Mouse (Mus musculus): ENCODE data around the gene Eps8l3. TPM values are rescaled to one million over a fixed set of nuclear protein-coding genes. Genes with fewer than 3 reads are reported as not detected.
"Not testable (repeated sequence)": the region's sequence is repeated elsewhere in the genome, so short reads cannot be mapped to it uniquely, and the experiment has no call there.

Gene Eps8l3
- polyA plus RNA-seq, 1 experiment from 2014 or later, result not detected

DNA sequence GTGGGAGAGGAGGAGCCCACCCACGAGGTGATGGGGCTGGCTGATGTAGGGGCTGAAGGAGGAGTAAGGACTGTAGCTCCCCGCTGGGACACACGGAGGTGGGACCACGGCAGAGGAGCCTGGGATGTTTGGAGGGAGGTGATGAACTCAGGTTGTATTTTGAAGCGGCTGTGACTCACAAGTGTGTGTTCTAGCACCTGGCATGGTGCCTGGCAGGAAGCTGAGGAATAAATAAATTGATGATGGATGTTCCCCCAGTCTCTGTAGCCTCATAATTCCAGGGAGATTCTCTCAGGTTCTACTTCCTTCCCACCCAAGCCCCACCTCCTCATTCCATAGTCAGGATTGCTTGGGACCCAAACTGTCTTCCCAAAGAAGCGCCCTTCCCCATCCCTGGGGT lies 1.8 kb upstream of the Eps8l3 start:
- Histone ChIP-seq H3K27ac (ENCODE audit: low read length) (no peak overlapping the region), H3K4me1 (replicated peaks; ENCODE audit: control insufficient read depth, insufficient read depth, low read length) (no peaks in the 10 kb centered on the region), H3K9me3 (ENCODE audit: control insufficient read depth, low read length) (no peaks in the 10 kb centered on the region), H3K27me3 (ENCODE audit: control insufficient read depth, insufficient read depth, low read depth, low read length) (no peaks in the 10 kb centered on the region), H3K36me3 (ENCODE audit: control insufficient read depth, insufficient read depth, low read length) (no peaks in the 10 kb centered on the region), H3K4me2 (ENCODE audit: low read depth, low read length) (no peak overlapping the region), H3K9ac (ENCODE audit: low read length) (no peak overlapping the region), H3K4me3 (ENCODE audit: low read length) (no peak overlapping the region)
- 0 out of 2 replicates have a peak, but pooled peaks have one; percentile 7 for ATAC-seq (ENCODE audit: low read depth)
- WGBS, result 45% methylated on average over 6 of the region's 6 CpGs

DNA sequence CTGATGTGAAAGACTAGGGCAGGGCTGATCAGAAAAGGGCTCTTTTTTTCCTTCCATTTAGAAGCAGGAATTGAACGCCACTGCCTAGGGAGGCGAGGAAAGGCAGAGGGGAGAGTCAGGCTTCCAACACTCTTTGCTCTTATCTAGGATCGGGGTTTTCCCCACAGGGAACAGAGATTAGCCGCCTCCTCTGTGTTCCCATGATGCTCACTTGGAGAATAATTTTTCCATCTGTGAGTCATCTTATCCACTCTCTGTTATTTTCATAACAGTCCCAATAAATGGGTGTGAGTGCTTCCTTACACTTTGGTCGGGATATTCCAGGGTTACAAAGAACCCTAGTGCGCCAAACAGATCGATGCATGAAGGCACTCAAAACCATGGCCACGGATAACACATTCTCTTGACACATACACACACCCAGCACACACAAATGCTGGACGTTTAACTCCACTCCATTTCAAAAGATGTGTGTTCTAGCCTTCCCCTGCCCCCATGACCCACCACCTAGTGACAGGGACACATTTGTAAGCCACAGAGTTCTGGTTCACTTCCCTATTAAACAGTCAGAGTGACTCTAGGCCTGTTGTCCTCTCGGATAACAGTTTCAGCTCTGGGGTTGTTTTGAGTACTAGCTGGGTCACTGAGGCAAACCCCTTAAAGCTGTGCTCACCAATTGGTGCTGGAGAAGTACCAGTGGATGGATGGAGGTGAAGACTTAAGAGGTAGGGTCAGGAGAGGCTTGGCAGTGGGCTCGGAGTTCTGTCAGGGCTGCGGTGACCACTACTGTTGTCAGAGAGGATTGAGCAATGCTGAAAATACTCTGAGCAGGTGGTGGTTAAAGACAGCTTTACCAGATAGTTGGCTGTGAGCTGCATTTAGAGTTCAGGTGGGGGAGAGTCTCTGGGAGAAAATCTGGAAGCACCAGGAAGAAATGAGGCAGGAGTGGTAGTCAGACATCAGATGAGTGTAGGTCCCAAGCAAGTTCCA lies 1.0 kb downstream of the Eps8l3 start:
- H3K4me3 ChIP-seq (ENCODE audit: low read length), result no peak overlapping the region
- WGBS, result 66% methylated on average over 12 of the region's 12 CpGs
- H3K27ac ChIP-seq (ENCODE audit: low read length), result no peak overlapping the region
- H3K4me2 ChIP-seq (ENCODE audit: low read depth, low read length), result no peak overlapping the region
- H3K9me3 ChIP-seq (ENCODE audit: control insufficient read depth, low read length), result no peaks in the 10 kb centered on the region
- ATAC-seq (ENCODE audit: low read depth), result no peak
- H3K36me3 ChIP-seq (ENCODE audit: control insufficient read depth, insufficient read depth, low read length), result no peaks in the 10 kb centered on the region
- no peak overlapping the region for H3K9ac ChIP-seq (ENCODE audit: low read length)
- no peaks in the 10 kb centered on the region for H3K27me3 ChIP-seq (ENCODE audit: control insufficient read depth, insufficient read depth, low read depth, low read length)
- no peaks in the 10 kb centered on the region for H3K4me1 ChIP-seq (replicated peaks; ENCODE audit: control insufficient read depth, insufficient read depth, low read length)

DNA sequence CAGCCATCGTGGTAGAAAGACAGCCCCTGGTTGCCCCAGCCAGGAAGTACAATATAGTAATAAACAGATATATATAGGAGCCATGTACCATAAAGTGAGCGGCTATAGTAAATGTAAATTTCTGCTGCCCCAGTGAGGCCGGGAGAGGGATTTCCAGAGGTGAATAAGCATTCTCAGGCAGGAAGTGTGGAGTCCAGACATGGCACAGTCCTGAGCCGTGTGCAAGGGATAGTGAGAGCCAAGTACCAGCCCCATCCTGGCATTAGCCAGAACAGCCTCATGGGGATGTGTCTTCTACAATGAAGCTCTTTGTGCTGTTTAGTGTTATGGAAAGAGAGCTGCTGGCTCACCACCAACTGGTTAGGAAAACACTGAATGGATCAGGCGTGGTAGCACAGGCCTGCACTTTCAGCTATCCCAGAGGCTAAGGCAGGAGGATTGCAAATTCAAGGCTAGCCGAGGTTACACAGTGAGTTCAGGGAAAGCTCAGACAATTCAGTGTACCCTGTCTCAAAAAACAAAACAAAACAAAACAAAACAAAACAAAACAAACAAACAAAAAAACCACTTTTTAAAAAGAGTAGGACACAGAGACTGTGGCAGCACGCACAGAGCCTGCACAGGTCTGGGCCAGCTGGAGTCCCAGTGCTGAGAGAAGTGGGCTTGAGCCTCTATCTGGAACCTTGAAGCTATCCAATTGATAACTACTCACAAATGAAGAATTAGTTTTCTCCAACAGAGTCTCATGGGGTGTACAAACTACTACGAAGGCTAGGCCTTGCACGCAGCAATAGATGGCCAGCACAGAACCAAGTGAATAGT lies 10.9 kb downstream of the Eps8l3 start:
- ATAC-seq (ENCODE audit: low read depth), result no peak
- H3K27ac ChIP-seq (ENCODE audit: low read length), result no peak overlapping the region
- H3K36me3 ChIP-seq (ENCODE audit: control insufficient read depth, insufficient read depth, low read length), result no peaks in the 10 kb centered on the region
- H3K27me3 ChIP-seq (ENCODE audit: control insufficient read depth, insufficient read depth, low read depth, low read length), result no peaks in the 10 kb centered on the region
- no peaks in the 10 kb centered on the region for H3K9me3 ChIP-seq (ENCODE audit: control insufficient read depth, low read length)
- H3K4me1 ChIP-seq (replicated peaks; ENCODE audit: control insufficient read depth, insufficient read depth, low read length), result no peaks in the 10 kb centered on the region
- no peak overlapping the region for H3K4me2 ChIP-seq (ENCODE audit: low read depth, low read length)
- H3K4me3 ChIP-seq (ENCODE audit: low read length), result no peak overlapping the region
- WGBS, result 74% methylated on average over 9 of the region's 9 CpGs
- H3K9ac ChIP-seq (ENCODE audit: low read length), result no peak overlapping the region

DNA sequence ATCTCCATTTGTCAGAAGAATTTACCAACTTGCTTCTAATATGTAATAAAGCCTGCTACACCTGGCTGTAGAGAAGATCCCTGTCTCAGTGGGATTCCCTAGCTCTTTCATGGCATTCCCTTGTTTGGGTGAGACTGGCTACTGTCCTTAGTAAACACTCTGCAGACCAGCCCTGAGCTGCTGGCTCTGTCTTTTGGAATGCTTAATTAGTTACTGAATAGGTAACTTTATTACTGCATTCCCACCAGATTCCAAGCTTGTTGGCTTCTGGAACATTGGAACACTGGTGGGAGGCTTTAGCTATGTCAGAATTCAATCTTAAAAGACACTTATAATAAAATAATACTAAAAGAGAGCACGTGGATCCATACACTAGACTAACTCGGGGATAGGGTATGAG lies 12.2 kb downstream of the Eps8l3 start:
- H3K27ac ChIP-seq (ENCODE audit: low read length); ATAC-seq (ENCODE audit: low read depth); H3K4me2 ChIP-seq (ENCODE audit: low read depth, low read length); H3K4me1 ChIP-seq (replicated peaks; ENCODE audit: control insufficient read depth, insufficient read depth, low read length); H3K4me3 ChIP-seq (ENCODE audit: low read length); H3K27me3 ChIP-seq (ENCODE audit: control insufficient read depth, insufficient read depth, low read depth, low read length); H3K9ac ChIP-seq (ENCODE audit: low read length); H3K36me3 ChIP-seq (ENCODE audit: control insufficient read depth, insufficient read depth, low read length); H3K9me3 ChIP-seq (ENCODE audit: control insufficient read depth, low read length): not testable (repeated sequence)
- 77% methylated on average over 2 of the region's 2 CpGs for WGBS

DNA sequence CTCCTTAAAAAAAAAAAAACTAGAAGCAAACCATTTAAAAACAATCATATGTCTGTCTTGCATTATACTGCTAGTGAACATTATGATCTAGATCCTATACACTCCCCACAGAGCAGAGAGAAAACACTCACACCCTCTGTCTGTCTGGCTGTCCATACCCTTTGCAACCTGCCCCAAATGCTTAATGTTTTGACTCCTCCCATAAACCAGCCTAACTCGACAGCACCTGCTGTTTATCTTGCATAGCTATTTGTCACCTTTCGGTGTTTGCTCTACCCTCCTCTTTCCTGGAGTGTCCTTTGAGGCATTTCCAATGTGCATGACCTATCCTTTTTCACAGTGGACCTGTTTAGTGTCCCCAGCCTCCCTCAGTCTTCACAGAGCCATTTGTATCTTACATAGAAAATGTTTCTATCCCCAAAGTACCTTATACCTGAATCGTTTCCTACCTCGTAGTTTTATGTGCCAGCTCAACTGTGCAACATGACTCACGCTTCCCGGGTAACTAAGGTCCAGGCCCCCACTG lies 18.2 kb downstream of the Eps8l3 start:
- H3K4me1 ChIP-seq (replicated peaks; ENCODE audit: control insufficient read depth, insufficient read depth, low read length), result peaks cover 5% of the 10 kb centered on the region
- no peaks in the 10 kb centered on the region for H3K36me3 ChIP-seq (ENCODE audit: control insufficient read depth, insufficient read depth, low read length)
- peak overlapping the region; percentile 89 for H3K9ac ChIP-seq (ENCODE audit: low read length)
- H3K4me3 ChIP-seq (ENCODE audit: low read length), result peak overlapping the region; percentile 74
- H3K27me3 ChIP-seq (ENCODE audit: control insufficient read depth, insufficient read depth, low read depth, low read length), result no peaks in the 10 kb centered on the region
- no peaks in the 10 kb centered on the region for H3K9me3 ChIP-seq (ENCODE audit: control insufficient read depth, low read length)
- no peak overlapping the region for H3K27ac ChIP-seq (ENCODE audit: low read length)
- ATAC-seq (ENCODE audit: low read depth), result peak; percentile 11; the same call in 1 of the 2 replicates
- 3% methylated on average over 6 of the region's 6 CpGs for WGBS
- H3K4me2 ChIP-seq (ENCODE audit: low read depth, low read length), result peak overlapping the region; percentile 90

DNA sequence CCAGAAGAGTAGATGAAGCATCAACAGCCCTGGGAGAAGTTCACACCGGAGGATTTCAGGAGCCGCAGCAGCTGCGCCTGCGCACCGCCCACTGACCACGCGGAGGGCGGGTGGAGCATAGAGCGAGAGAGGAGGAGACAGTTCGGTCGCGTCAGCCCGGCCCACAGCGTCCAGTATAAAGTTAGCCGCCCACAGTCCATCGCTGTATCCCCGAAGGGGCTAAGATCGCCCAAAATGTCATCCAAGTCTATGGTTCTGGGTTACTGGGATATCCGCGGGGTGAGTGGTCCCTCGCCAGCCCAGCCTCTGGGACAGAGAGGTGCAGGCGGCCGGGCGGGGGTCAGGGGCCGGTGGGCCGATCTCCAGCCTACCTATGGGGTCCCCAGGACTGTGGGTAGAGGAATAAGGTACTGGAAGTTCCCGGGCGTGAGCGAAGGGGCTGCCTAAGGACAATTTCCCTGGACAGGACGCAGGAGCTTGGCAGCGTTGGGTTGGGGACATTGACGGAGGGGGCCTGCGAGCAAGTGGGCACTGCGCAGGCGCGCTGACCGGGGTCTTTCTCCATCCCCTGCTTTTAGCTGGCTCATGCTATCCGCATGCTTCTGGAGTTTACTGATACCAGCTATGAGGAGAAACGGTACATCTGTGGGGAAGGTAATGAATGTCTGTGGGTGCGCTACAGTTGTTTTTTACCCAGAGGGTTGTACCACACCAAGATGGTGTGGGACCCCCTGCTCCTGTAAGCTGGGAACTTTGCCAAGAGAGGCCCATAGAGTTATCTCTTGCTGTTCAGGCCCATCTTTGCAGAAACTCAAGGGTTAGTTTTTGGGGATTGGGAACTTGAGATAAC lies 18.9 kb downstream of the Eps8l3 start, which contains the start of gene Gstm5:
Gstm5 (plus strand) TSS at position 102 of the 850 bp plus-strand sequence.
- Histone ChIP-seq H3K4me2 (ENCODE audit: low read depth, low read length) (peak within 1 kb of the TSS; percentile 90), H3K27me3 (ENCODE audit: control insufficient read depth, insufficient read depth, low read depth, low read length) (no peaks in the 10 kb centered on the region), H3K4me3 (ENCODE audit: low read length) (peak within 1 kb of the TSS; percentile 74), H3K4me1 (replicated peaks; ENCODE audit: control insufficient read depth, insufficient read depth, low read length) (peaks cover 5% of the 10 kb centered on the region), H3K36me3 (ENCODE audit: control insufficient read depth, insufficient read depth, low read length) (no peaks in the 10 kb centered on the region), H3K27ac (ENCODE audit: low read length) (peak within 1 kb of the TSS; percentile 72), H3K9ac (ENCODE audit: low read length) (peak within 1 kb of the TSS; percentile 89), H3K9me3 (ENCODE audit: control insufficient read depth, low read length) (no peaks in the 10 kb centered on the region)
- WGBS, result 4% methylated on average over 40 of the region's 40 CpGs
- peak; percentile 99 for ATAC-seq (ENCODE audit: low read depth)

DNA sequence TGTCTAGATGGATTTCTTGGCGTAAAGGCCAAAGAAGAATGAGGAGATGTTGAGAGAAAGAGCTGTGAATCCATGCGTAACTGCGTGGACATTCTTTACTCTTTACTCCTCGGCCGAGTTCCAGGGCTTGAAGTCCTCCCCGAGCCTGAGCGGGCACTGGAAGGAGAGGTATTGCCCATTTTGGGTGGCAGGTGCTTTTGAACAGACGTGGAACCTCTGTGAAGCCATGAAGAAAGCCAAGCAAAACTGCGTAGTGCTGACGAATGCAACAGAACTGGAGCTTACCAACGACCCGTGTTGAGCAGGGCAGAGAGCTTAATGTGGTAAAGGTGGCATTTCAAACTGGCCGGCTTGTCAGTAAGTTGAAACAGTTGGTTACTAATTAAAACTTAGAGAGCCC lies 21.7 kb downstream of the Eps8l3 start:
- Histone ChIP-seq H3K9me3 (ENCODE audit: control insufficient read depth, low read length) (no peaks in the 10 kb centered on the region), H3K4me3 (ENCODE audit: low read length) (no peak overlapping the region), H3K4me2 (ENCODE audit: low read depth, low read length) (no peak overlapping the region), H3K27ac (ENCODE audit: low read length) (no peak overlapping the region), H3K36me3 (ENCODE audit: control insufficient read depth, insufficient read depth, low read length) (no peaks in the 10 kb centered on the region), H3K9ac (ENCODE audit: low read length) (no peak overlapping the region), H3K4me1 (replicated peaks; ENCODE audit: control insufficient read depth, insufficient read depth, low read length) (peaks cover 5% of the 10 kb centered on the region), H3K27me3 (ENCODE audit: control insufficient read depth, insufficient read depth, low read depth, low read length) (no peaks in the 10 kb centered on the region)
- ATAC-seq (ENCODE audit: low read depth), result no peak
- WGBS, result 93% methylated on average over 13 of the region's 13 CpGs

DNA sequence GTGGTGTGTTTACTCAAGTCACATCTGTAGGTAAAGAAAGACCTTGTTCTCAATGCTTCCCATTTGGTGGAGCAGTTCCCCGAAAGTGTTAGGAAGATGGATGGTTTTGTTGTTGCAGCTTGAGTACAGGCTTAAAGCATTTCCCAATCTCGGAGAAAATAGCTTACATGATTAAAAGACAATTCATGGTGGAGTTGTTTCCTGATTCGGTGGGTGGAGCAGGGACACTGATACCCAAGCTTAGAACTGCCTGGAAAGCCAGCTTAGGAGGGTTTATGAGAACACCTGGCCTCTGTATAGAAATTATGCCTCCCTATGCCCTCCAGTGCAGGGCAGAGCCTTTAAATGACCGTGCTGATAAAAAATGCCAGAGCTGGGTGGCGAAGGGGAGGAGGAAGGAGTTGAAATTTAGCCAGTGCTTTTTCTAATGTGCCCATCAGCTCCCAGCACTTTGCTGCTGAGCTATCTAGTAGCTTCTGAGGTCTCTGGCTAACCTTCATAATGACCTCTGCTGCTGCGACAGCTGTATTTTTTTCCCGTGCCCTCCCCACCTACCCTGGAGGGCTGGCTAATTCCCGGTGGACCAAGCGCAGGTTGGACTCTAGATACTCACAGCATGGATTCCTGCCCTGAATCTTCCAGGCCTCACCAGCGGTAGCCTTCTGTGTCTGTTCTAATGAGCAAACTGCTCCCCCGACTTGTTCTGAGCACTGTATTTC lies 24.1 kb downstream of the Eps8l3 start:
- H3K9ac ChIP-seq (ENCODE audit: low read length), result no peak overlapping the region
- 60% methylated on average over 11 of the region's 11 CpGs for WGBS
- H3K27ac ChIP-seq (ENCODE audit: low read length), result no peak overlapping the region
- no peak overlapping the region for H3K4me3 ChIP-seq (ENCODE audit: low read length)
- no peak for ATAC-seq (ENCODE audit: low read depth)
- no peaks in the 10 kb centered on the region for H3K36me3 ChIP-seq (ENCODE audit: control insufficient read depth, insufficient read depth, low read length)
- no peaks in the 10 kb centered on the region for H3K9me3 ChIP-seq (ENCODE audit: control insufficient read depth, low read length)
- no peaks in the 10 kb centered on the region for H3K27me3 ChIP-seq (ENCODE audit: control insufficient read depth, insufficient read depth, low read depth, low read length)
- no peak overlapping the region for H3K4me2 ChIP-seq (ENCODE audit: low read depth, low read length)
- no peaks in the 10 kb centered on the region for H3K4me1 ChIP-seq (replicated peaks; ENCODE audit: control insufficient read depth, insufficient read depth, low read length)

Data from lung, embryonic 16.5 days (tissue).